Mouse (Mus musculus) brain, embryonic 14.5 days (tissue): ENCODE results near the gene Dbnl.

Source experiments
- CTCF ChIP-seq: fragments of 200-500 bp; IDR thresholded peaks from 2 replicates; pipeline ENCODE4 v1.5.1; 2012; ENCODE audit warnings: inconsistent platforms, mild to moderate bottlenecking, moderate library complexity, borderline replicate concordance; ENCODE audit not compliant: insufficient read depth, insufficient read length; ENCODE audit errors: extremely low read depth
- POLR2A ChIP-seq: fragments of 200-500 bp; IDR thresholded peaks from 2 replicates; pipeline ENCODE4 v1.6.1; 2012; ENCODE audit warnings: mild to moderate bottlenecking, inconsistent platforms, borderline replicate concordance; ENCODE audit not compliant: poor library complexity, insufficient read depth, insufficient read length, severe bottlenecking; ENCODE audit errors: extremely low read depth

GRCm38 (mm10) chr11:5825432-5825831 lies 37.1 kb downstream of the Dbnl start:
- TF ChIP-seq CTCF (no peak), POLR2A (no peak)
